Mouse (Mus musculus) CH12.LX (cell line): Measurements from ENCODE around the gene Ror2.

ENCODE experiments used
- CTCF ChIP-seq, 2 experiments: IDR thresholded peaks in 1 of 2; conservative IDR thresholded peaks in 1 of 2; 2 replicates each; pipeline ENCODE4 v1.5.1; 2011 to 2012; ENCODE audit warnings: low read depth in 2 of 2, low read length in 2 of 2, improper control_type of control experiment in 1 of 2, inconsistent platforms in 1 of 2, mild to moderate bottlenecking in 1 of 2, moderate library complexity in 1 of 2
- E2F4 ChIP-seq: IDR thresholded peaks from 2 replicates; pipeline ENCODE4 v1.6.1; 2011; ENCODE audit warnings: low read depth, low read length, improper control_type of control experiment; ENCODE audit not compliant: insufficient replicate concordance
- EP300 ChIP-seq: IDR thresholded peaks from 2 replicates; pipeline ENCODE4 v1.6.1; 2011; ENCODE audit warnings: low read length, improper control_type of control experiment
- ETS1 ChIP-seq: conservative IDR thresholded peaks from 2 replicates; pipeline ENCODE4 v1.6.1; 2012; ENCODE audit warnings: low read depth, mild to moderate bottlenecking, inconsistent platforms, low read length, improper control_type of control experiment, moderate library complexity
- MAX ChIP-seq: IDR thresholded peaks from 2 replicates; pipeline ENCODE4 v1.6.1; 2011; ENCODE audit warnings: low read length, improper control_type of control experiment
- MAZ ChIP-seq: IDR thresholded peaks from 2 replicates; pipeline ENCODE4 v1.6.1; 2012; ENCODE audit warnings: low read depth, mild to moderate bottlenecking, inconsistent platforms, low read length, improper control_type of control experiment, moderate library complexity
- NELFE ChIP-seq: IDR thresholded peaks from 2 replicates; pipeline ENCODE4 v1.6.1; 2011; ENCODE audit warnings: low read depth, low read length, improper control_type of control experiment
- NRF1 ChIP-seq: IDR thresholded peaks from 2 replicates; pipeline ENCODE4 v1.6.1; 2014; ENCODE audit warnings: low read depth, mild to moderate bottlenecking, inconsistent platforms, low read length, improper control_type of control experiment, moderate library complexity
- POLR2A ChIP-seq: IDR thresholded peaks from 2 replicates; pipeline ENCODE4 v1.6.1; 2011; ENCODE audit warnings: low read depth, mild to moderate bottlenecking, improper control_type of control experiment, low read length
- TCF12 ChIP-seq: IDR thresholded peaks from 2 replicates; pipeline ENCODE4 v1.6.1; 2014; ENCODE audit warnings: low read depth, mild to moderate bottlenecking, inconsistent platforms, low read length, improper control_type of control experiment
- ZC3H11A ChIP-seq: IDR thresholded peaks from 2 replicates; pipeline ENCODE4 v1.6.1; 2012; ENCODE audit warnings: low read depth, mild to moderate bottlenecking, inconsistent platforms, low read length, improper control_type of control experiment

DNA sequence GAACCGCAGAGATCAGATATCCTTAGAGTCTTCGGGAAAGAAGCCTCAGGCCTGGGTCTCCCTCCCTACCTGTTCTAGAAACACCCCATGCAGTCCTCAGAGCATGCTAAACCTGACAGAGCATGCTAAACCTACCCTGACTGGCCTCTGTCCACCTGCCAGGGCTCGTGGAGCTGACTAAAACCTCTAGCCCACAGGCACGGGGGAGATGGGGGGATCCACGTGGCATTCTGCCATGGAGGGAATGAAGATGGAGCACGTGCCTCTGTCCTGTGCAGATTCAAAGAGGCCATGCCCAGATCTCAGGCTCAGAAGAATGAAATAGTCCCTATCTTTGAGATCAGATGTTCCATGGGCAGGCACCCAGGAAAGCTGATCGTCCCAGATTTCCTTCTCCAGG lies 168.0 kb downstream of the Ror2 start:
- TF ChIP-seq NELFE (no peak), CTCF (conservative IDR thresholded peaks at IDR 0.05 in 1 of 2, IDR thresholded peaks at IDR 0.05 in 1 of 2; ENCODE audit: low read depth in 2 of 2, low read length in 2 of 2) (no peak), EP300 (no peak), E2F4 (no peak), POLR2A (no peak), MAX (no peak), TCF12 (no peak), MAZ (no peak), NRF1 (no peak), ETS1 (no peak), ZC3H11A (no peak)
